Mouse (Mus musculus): Measurements from ENCODE around the gene Aff1.

GRCm38 (mm10) chr5:103770447-103771222 lies 78.5 kb downstream of the Aff1 start:
- TF ChIP-seq POLR2A (IDR thresholded peaks at IDR 0.05; ENCODE audit: low read depth, low read length) (no peak), CTCF (IDR thresholded peaks at IDR 0.05; ENCODE audit: extremely low read depth, insufficient read depth, insufficient read length, insufficient replicate concordance) (no peak)

Measured in spleen, adult 2 months (tissue).